Mouse (Mus musculus) forebrain, embryonic 12.5 days (tissue): ENCODE measurements around the gene Itpkb. TPM values are rescaled to one million over a fixed set of nuclear protein-coding genes. Genes with fewer than 3 reads are reported as not detected.

ENCODE experiments used
- ATAC-seq: fragments of 200-750 bp; cut with Nextera tagmentation; 2 replicates; pipeline ENCODE4 v1.8.0; 2017; ENCODE audit warnings: moderate TSS enrichment; ENCODE audit not compliant: low FRiP score
- H3K27ac ChIP-seq: fragments of 300-500 bp; sonication (generic); 2 replicates; pipeline ENCODE4 v1.5.1; 2016; ENCODE audit warnings: mild to moderate bottlenecking
- H3K27me3 ChIP-seq: fragments of 300-500 bp; sonication (generic); 2 replicates; pipeline ENCODE4 v1.6.1; 2016; ENCODE audit warnings: mild to moderate bottlenecking
- H3K36me3 ChIP-seq: fragments of 300-500 bp; sonication (generic); replicated peaks from 2 replicates; pipeline ENCODE4 v1.6.1; 2016; ENCODE audit warnings: mild to moderate bottlenecking
- H3K4me1 ChIP-seq: fragments of 300-500 bp; sonication (generic); 2 replicates; pipeline ENCODE4 v1.6.1; 2016
- H3K4me2 ChIP-seq: fragments of 300-500 bp; sonication (generic); 2 replicates; pipeline ENCODE4 v1.6.1; 2016; ENCODE audit warnings: mild to moderate bottlenecking, moderate library complexity
- H3K4me3 ChIP-seq: fragments of 300-500 bp; sonication (generic); replicated peaks from 2 replicates; pipeline ENCODE4 v1.5.1; 2016; ENCODE audit warnings: mild to moderate bottlenecking
- H3K9ac ChIP-seq: fragments of 300-500 bp; sonication (generic); 2 replicates; pipeline ENCODE4 v1.6.1; 2016; ENCODE audit warnings: mild to moderate bottlenecking
- H3K9me3 ChIP-seq: fragments of 300-500 bp; sonication (generic); 2 replicates; pipeline ENCODE4 v1.6.1; 2016
- WGBS: fragments of 180-500 bp; shearing (Covaris S2); methylation state at CpG from one replicate; pipeline ENCODE4 v1.1.7; 2016; 5-methylcytosine and 5-hydroxymethylcytosine counted together
- polyA plus RNA-seq: library from polyadenylated mRNA; unstranded; fragments of >200 nt; fragmentation: Nextera tagmentation; extraction: Ambion mirVana; gene quantifications from 2 replicates; pipeline ENCODE4 v1.2.1, GENCODE M21; 2016

The Itpkb gene
- polyA plus RNA-seq, 1 experiment from 2014 or later = 4.2 TPM

- ATAC-seq = no peak
- Histone ChIP-seq H3K4me3 (no peak overlapping the region), H3K36me3 (no peaks in the 10 kb centered on the region), H3K27ac (no peak overlapping the region), H3K27me3 (no peaks in the 10 kb centered on the region), H3K4me1 (no peaks in the 10 kb centered on the region), H3K9ac (no peak overlapping the region), H3K9me3 (no peaks in the 10 kb centered on the region), H3K4me2 (no peak overlapping the region)
- 76% methylated on average over 5 of the region's 5 CpGs for WGBS
These were observed 67.4 kb downstream of the Itpkb start for GRCm38 (mm10) chr1:180397734-180398133.

- 86% methylated on average over 3 of the region's 3 CpGs for WGBS
- ATAC-seq = no peak
- H3K4me2 ChIP-seq = no peak overlapping the region
- H3K9me3 ChIP-seq = no peaks in the 10 kb centered on the region
- no peak overlapping the region for H3K27ac ChIP-seq
- H3K4me1 ChIP-seq = no peaks in the 10 kb centered on the region
- no peaks in the 10 kb centered on the region for H3K27me3 ChIP-seq
- H3K36me3 ChIP-seq = no peaks in the 10 kb centered on the region
- H3K9ac ChIP-seq = no peak overlapping the region
- no peak overlapping the region for H3K4me3 ChIP-seq
These were observed 68.2 kb downstream of the Itpkb start for GRCm38 (mm10) chr1:180398446-180398845.

GRCm38 (mm10) chr1:180400691-180401455, 70.6 kb downstream of the Itpkb start:
- H3K4me2 ChIP-seq = no peak overlapping the region
- ATAC-seq = no peak
- WGBS = 78% methylated on average over 4 of the region's 4 CpGs

GRCm38 (mm10) chr1:180401725-180402124, 71.4 kb downstream of the Itpkb start:
- Histone ChIP-seq H3K4me3 (no peak overlapping the region), H3K9ac (no peak overlapping the region), H3K4me2 (no peak overlapping the region), H3K36me3 (no peaks in the 10 kb centered on the region), H3K27ac (no peak overlapping the region), H3K4me1 (no peaks in the 10 kb centered on the region), H3K9me3 (no peaks in the 10 kb centered on the region), H3K27me3 (no peaks in the 10 kb centered on the region)
- ATAC-seq = no peak
- WGBS = 86% methylated on average over 6 of the region's 6 CpGs

More at GRCm38 (mm10) chr1:180400691-180401455, 70.6 kb downstream of the Itpkb start:
- Histone ChIP-seq H3K9me3 (no peaks in the 10 kb centered on the region), H3K36me3 (no peaks in the 10 kb centered on the region), H3K27me3 (no peaks in the 10 kb centered on the region), H3K27ac (no peak overlapping the region), H3K4me3 (no peak overlapping the region), H3K4me1 (no peaks in the 10 kb centered on the region), H3K9ac (no peak overlapping the region)

GRCm38 (mm10) chr1:180402481-180403081, 72.3 kb downstream of the Itpkb start:
- no peaks in the 10 kb centered on the region for H3K36me3 ChIP-seq
- H3K9ac ChIP-seq = no peak overlapping the region
- H3K9me3 ChIP-seq = no peaks in the 10 kb centered on the region
- 92% methylated on average over 11 of the region's 11 CpGs for WGBS
- H3K4me2 ChIP-seq = no peak overlapping the region
- no peak overlapping the region for H3K4me3 ChIP-seq
- H3K27me3 ChIP-seq = no peaks in the 10 kb centered on the region
- H3K27ac ChIP-seq = 0 out of 2 replicates have a peak overlapping the region, but pooled peaks have one; percentile 42
- no peak for ATAC-seq
- peaks cover 6% of the 10 kb centered on the region for H3K4me1 ChIP-seq

- Histone ChIP-seq H3K4me3 (no peak overlapping the region), H3K36me3 (no peaks in the 10 kb centered on the region), H3K27ac (peak overlapping the region; percentile 5; the same call in 1 of the 2 replicates), H3K9me3 (no peaks in the 10 kb centered on the region), H3K27me3 (no peaks in the 10 kb centered on the region), H3K4me1 (peaks cover 7% of the 10 kb centered on the region), H3K9ac (no peak overlapping the region), H3K4me2 (no peak overlapping the region)
- WGBS = 93% methylated on average over 8 of the region's 8 CpGs
- ATAC-seq = no peak
These were observed 73.0 kb downstream of the Itpkb start for GRCm38 (mm10) chr1:180403357-180403693.

- Histone ChIP-seq H3K4me2 (no peak overlapping the region), H3K4me3 (no peak overlapping the region), H3K36me3 (no peaks in the 10 kb centered on the region), H3K27ac (peak overlapping the region; percentile 5; the same call in 1 of the 2 replicates), H3K27me3 (no peaks in the 10 kb centered on the region), H3K9me3 (no peaks in the 10 kb centered on the region), H3K9ac (no peak overlapping the region), H3K4me1 (peaks cover 7% of the 10 kb centered on the region)
- 83% methylated on average over 32 of the region's 32 CpGs for WGBS
- no peak for ATAC-seq
These were observed 73.7 kb downstream of the Itpkb start for GRCm38 (mm10) chr1:180403694-180404606.

- Histone ChIP-seq H3K36me3 (no peaks in the 10 kb centered on the region), H3K4me1 (peaks cover 7% of the 10 kb centered on the region), H3K27ac (no peak overlapping the region), H3K4me3 (no peak overlapping the region), H3K4me2 (no peak overlapping the region), H3K27me3 (no peaks in the 10 kb centered on the region), H3K9me3 (no peaks in the 10 kb centered on the region), H3K9ac (no peak overlapping the region)
- 95% methylated on average over 3 of the region's 3 CpGs for WGBS
- no peak for ATAC-seq
These were observed 74.4 kb downstream of the Itpkb start for GRCm38 (mm10) chr1:180404706-180405105.

GRCm38 (mm10) chr1:180405576-180406335, 75.5 kb downstream of the Itpkb start:
- Histone ChIP-seq H3K27me3 (0 out of 2 replicates have a peak, but pooled peaks cover 2% of the 10 kb centered on the region), H3K27ac (no peak overlapping the region), H3K4me1 (peaks cover 7% of the 10 kb centered on the region), H3K4me2 (no peak overlapping the region), H3K9ac (no peak overlapping the region), H3K36me3 (no peaks in the 10 kb centered on the region), H3K9me3 (no peaks in the 10 kb centered on the region), H3K4me3 (no peak overlapping the region)
- no peak for ATAC-seq
- WGBS = 87% methylated on average over 9 of the region's 9 CpGs

GRCm38 (mm10) chr1:180406336-180407035, 76.2 kb downstream of the Itpkb start:
- Histone ChIP-seq H3K27ac (no peak overlapping the region), H3K9ac (no peak overlapping the region), H3K36me3 (no peaks in the 10 kb centered on the region), H3K4me1 (peaks cover 7% of the 10 kb centered on the region), H3K27me3 (0 out of 2 replicates have a peak, but pooled peaks cover 3% of the 10 kb centered on the region), H3K9me3 (no peaks in the 10 kb centered on the region), H3K4me3 (no peak overlapping the region), H3K4me2 (no peak overlapping the region)
- 0 out of 2 replicates have a peak, but pooled peaks have one; percentile 12 for ATAC-seq
- 76% methylated on average over 11 of the region's 11 CpGs for WGBS

GRCm38 (mm10) chr1:180407171-180407671, 76.9 kb downstream of the Itpkb start:
- 0 out of 2 replicates have a peak, but pooled peaks cover 3% of the 10 kb centered on the region for H3K27me3 ChIP-seq
- WGBS = 9% methylated on average over 16 of the region's 16 CpGs
- H3K4me1 ChIP-seq = peaks cover 7% of the 10 kb centered on the region
- ATAC-seq = peak; percentile 85
- no peaks in the 10 kb centered on the region for H3K36me3 ChIP-seq
- H3K9me3 ChIP-seq = no peaks in the 10 kb centered on the region
- no peak overlapping the region for H3K27ac ChIP-seq
- H3K4me3 ChIP-seq = peak overlapping the region; percentile 18; the same call in 1 of the 2 replicates
- H3K9ac ChIP-seq = 0 out of 2 replicates have a peak overlapping the region, but pooled peaks have one; percentile 25
- H3K4me2 ChIP-seq = peak overlapping the region; percentile 49
